Mouse (Mus musculus) CH12.LX (cell line): ENCODE measurements around the gene Dqx1. TPM values are rescaled to one million over a fixed set of nuclear protein-coding genes. Genes with fewer than 3 reads are reported as not detected.

Experiments used
- DNase-seq: peaks from one replicate; pipeline ENCODE4 v3.0.0-alpha.2; 2013; ENCODE audit errors: extremely low read depth
- H3K27ac ChIP-seq: 2 replicates; pipeline ENCODE4 v1.5.1; 2012; ENCODE audit warnings: low read depth, mild to moderate bottlenecking, control low read depth, moderate library complexity; ENCODE audit not compliant: insufficient read depth
- H3K27me3 ChIP-seq: replicated peaks from 2 replicates; pipeline ENCODE3; 2012; ENCODE audit warnings: inconsistent platforms
- H3K36me3 ChIP-seq, 2 experiments: replicated peaks in 1 of 2; 2 replicates each; pipeline versions ENCODE3 to v1.6.1; 2012; ENCODE audit warnings: inconsistent platforms in 1 of 2, low read length in 1 of 2, mild to moderate bottlenecking in 1 of 2, mixed read lengths in 1 of 2, moderate library complexity in 1 of 2; ENCODE audit not compliant: control insufficient read depth in 1 of 2, insufficient read depth in 1 of 2
- H3K4me1 ChIP-seq, 2 experiments: 2 replicates each; pipeline ENCODE4 v1.6.1; 2012; ENCODE audit warnings: inconsistent platforms in 1 of 2, moderate library complexity in 1 of 2; ENCODE audit not compliant: insufficient read depth in 2 of 2, control insufficient read depth in 1 of 2
- H3K4me2 ChIP-seq: 2 replicates; pipeline ENCODE4 v1.6.1; 2012; ENCODE audit warnings: low read depth, mild to moderate bottlenecking, control low read depth; ENCODE audit not compliant: poor library complexity, insufficient read depth, severe bottlenecking
- H3K4me3 ChIP-seq, 3 experiments: fragments of 150-350 bp in 1 of 3; sonication (generic) in 1 of 3; replicated peaks in 1 of 3; 2 replicates each; pipeline versions ENCODE3 to v1.5.1; 2011 to 2012; ENCODE audit warnings: low read depth in 2 of 3, low read length in 2 of 3, mild to moderate bottlenecking in 2 of 3, moderate library complexity in 2 of 3, control low read depth in 1 of 3, improper control_type of control experiment in 1 of 3, inconsistent platforms in 1 of 3, mixed read lengths in 1 of 3; ENCODE audit not compliant: poor library complexity in 1 of 3
- H3K79me2 ChIP-seq: replicated peaks from 2 replicates; pipeline ENCODE4 v1.6.1; 2012; ENCODE audit warnings: mild to moderate bottlenecking, moderate library complexity; ENCODE audit not compliant: control insufficient read depth, poor library complexity, insufficient read depth, severe bottlenecking; ENCODE audit errors: extremely low read depth
- H3K9ac ChIP-seq: 2 replicates; pipeline ENCODE4 v1.6.1; 2012; ENCODE audit warnings: low read depth, mild to moderate bottlenecking, control low read depth, moderate library complexity; ENCODE audit not compliant: insufficient read depth
- H3K9me3 ChIP-seq: replicated peaks from 2 replicates; pipeline ENCODE3; 2012; ENCODE audit warnings: low read length, inconsistent platforms, mixed read lengths
- CHD1 ChIP-seq: IDR thresholded peaks from 2 replicates; pipeline ENCODE4 v1.6.1; 2012; ENCODE audit warnings: low read depth, low read length, improper control_type of control experiment, inconsistent platforms
- CHD2 ChIP-seq: IDR thresholded peaks from 2 replicates; pipeline ENCODE4 v1.6.1; 2011; ENCODE audit warnings: low read length, improper control_type of control experiment
- CTCF ChIP-seq, 2 experiments: IDR thresholded peaks in 1 of 2; conservative IDR thresholded peaks in 1 of 2; 2 replicates each; pipeline ENCODE4 v1.5.1; 2011 to 2012; ENCODE audit warnings: low read depth in 2 of 2, low read length in 2 of 2, improper control_type of control experiment in 1 of 2, inconsistent platforms in 1 of 2, mild to moderate bottlenecking in 1 of 2, moderate library complexity in 1 of 2
- E2F4 ChIP-seq: IDR thresholded peaks from 2 replicates; pipeline ENCODE4 v1.6.1; 2011; ENCODE audit warnings: low read depth, low read length, improper control_type of control experiment; ENCODE audit not compliant: insufficient replicate concordance
- ELF1 ChIP-seq: IDR thresholded peaks from 2 replicates; pipeline ENCODE4 v1.6.1; 2014; ENCODE audit warnings: low read depth, mild to moderate bottlenecking, inconsistent platforms, low read length, improper control_type of control experiment
- ETS1 ChIP-seq: conservative IDR thresholded peaks from 2 replicates; pipeline ENCODE4 v1.6.1; 2012; ENCODE audit warnings: low read depth, mild to moderate bottlenecking, inconsistent platforms, low read length, improper control_type of control experiment, moderate library complexity
- HCFC1 ChIP-seq: IDR thresholded peaks from 2 replicates; pipeline ENCODE4 v1.6.1; 2012; ENCODE audit warnings: low read depth, mild to moderate bottlenecking, inconsistent platforms, low read length, improper control_type of control experiment
- IRF4 ChIP-seq: IDR thresholded peaks from 2 replicates; pipeline ENCODE4 v1.6.1; 2014; ENCODE audit warnings: low read depth, mild to moderate bottlenecking, inconsistent platforms, low read length, improper control_type of control experiment
- MAX ChIP-seq: IDR thresholded peaks from 2 replicates; pipeline ENCODE4 v1.6.1; 2011; ENCODE audit warnings: low read length, improper control_type of control experiment
- MAZ ChIP-seq: IDR thresholded peaks from 2 replicates; pipeline ENCODE4 v1.6.1; 2012; ENCODE audit warnings: low read depth, mild to moderate bottlenecking, inconsistent platforms, low read length, improper control_type of control experiment, moderate library complexity
- MEF2A ChIP-seq: IDR thresholded peaks from 2 replicates; pipeline ENCODE4 v1.6.1; 2014; ENCODE audit warnings: low read depth, mild to moderate bottlenecking, inconsistent platforms, low read length, improper control_type of control experiment, borderline replicate concordance
- MXI1 ChIP-seq: IDR thresholded peaks from 2 replicates; pipeline ENCODE4 v1.6.1; 2011; ENCODE audit warnings: mild to moderate bottlenecking, low read depth, low read length, improper control_type of control experiment
- MYC ChIP-seq: IDR thresholded peaks from 2 replicates; pipeline ENCODE4 v1.6.1; 2011; ENCODE audit warnings: low read depth, mild to moderate bottlenecking, improper control_type of control experiment, low read length
- NRF1 ChIP-seq: IDR thresholded peaks from 2 replicates; pipeline ENCODE4 v1.6.1; 2014; ENCODE audit warnings: low read depth, mild to moderate bottlenecking, inconsistent platforms, low read length, improper control_type of control experiment, moderate library complexity
- PAX5 ChIP-seq: IDR thresholded peaks from 2 replicates; pipeline ENCODE4 v1.6.1; 2012; ENCODE audit warnings: low read length, inconsistent platforms, mixed read lengths
- POLR2A ChIP-seq: IDR thresholded peaks from 2 replicates; pipeline ENCODE4 v1.6.1; 2011; ENCODE audit warnings: low read depth, mild to moderate bottlenecking, improper control_type of control experiment, low read length
- POLR2AphosphoS2 ChIP-seq: IDR thresholded peaks from 2 replicates; pipeline ENCODE4 v1.6.1; 2011; ENCODE audit warnings: low read depth, low read length, improper control_type of control experiment
- RAD21 ChIP-seq: IDR thresholded peaks from 2 replicates; pipeline ENCODE4 v1.6.1; 2011; ENCODE audit warnings: low read depth, mild to moderate bottlenecking, low read length, improper control_type of control experiment, moderate library complexity
- SIN3A ChIP-seq: IDR thresholded peaks from 2 replicates; pipeline ENCODE4 v1.6.1; 2012; ENCODE audit warnings: low read length, improper control_type of control experiment, inconsistent platforms
- SMC3 ChIP-seq: IDR thresholded peaks from 2 replicates; pipeline ENCODE4 v1.6.1; 2011; ENCODE audit warnings: low read depth, low read length, improper control_type of control experiment
- TBP ChIP-seq: conservative IDR thresholded peaks from 2 replicates; pipeline ENCODE4 v1.6.1; 2011; ENCODE audit warnings: low read depth, low read length, improper control_type of control experiment
- TCF12 ChIP-seq: IDR thresholded peaks from 2 replicates; pipeline ENCODE4 v1.6.1; 2014; ENCODE audit warnings: low read depth, mild to moderate bottlenecking, inconsistent platforms, low read length, improper control_type of control experiment
- USF1 ChIP-seq: IDR thresholded peaks from 2 replicates; pipeline ENCODE4 v1.6.1; 2014; ENCODE audit warnings: low read depth, mild to moderate bottlenecking, inconsistent platforms, low read length, improper control_type of control experiment
- ZMIZ1 ChIP-seq: IDR thresholded peaks from 2 replicates; pipeline ENCODE4 v1.6.1; 2012; ENCODE audit warnings: low read depth, mild to moderate bottlenecking, inconsistent platforms, low read length, improper control_type of control experiment
- dilution Hi-C: fragments of 300-500 bp; cut with MboI; formaldehyde crosslinking; loops from 2 replicates; pipeline ENCODE4 v1.14.3; 2020; ENCODE audit warnings: low sequenced_read_pairs; ENCODE audit not compliant: extremely low pct_unique_long_range_greater_than_20kb, extremely low pct_ligation_motif_present
- in situ Hi-C: fragments of 300-500 bp; cut with MboI; formaldehyde crosslinking; loops from 3 replicates; pipeline ENCODE4 v1.14.3; 2019; ENCODE audit warnings: low sequenced_read_pairs, low pct_ligation_motif_present, low pct_unique_long_range_greater_than_20kb, mixed read lengths
- polyA plus RNA-seq: library from polyadenylated mRNA; unstranded; fragments of >175 nt; gene quantifications from 2 replicates; pipeline ENCODE4 v1.2.1, GENCODE M21; 2012; ENCODE audit warnings: low read depth; ENCODE audit not compliant: insufficient read length
- total RNA-seq, 2 experiments: library from RNA; depleted of rRNA; stranded (reverse); fragments of 300-350 nt in 1 of 2; fragments of >200 nt in 1 of 2; gene quantifications; 2 replicates each; pipeline ENCODE4 v1.2.3; 2012 to 2014

The Dqx1 gene
- total and polyA plus RNA-seq, 3 experiments: 1.3 to 2.9 (median 2.2) TPM

- TF ChIP-seq ELF1 (0 out of 2 replicates have a peak, but pooled peaks have one; percentile 20), SIN3A (no peak), E2F4 (no peak), MAZ (no peak), IRF4 (peak; percentile 53; the same call in 1 of the 2 replicates), NRF1 (no peak)
Measured at GRCm38 (mm10) chr6:83044742-83045141, 12.9 kb upstream of the Dqx1 start (continued).

- peaks cover 16 to 30% of the 10 kb centered on the region in 2 experiments for H3K36me3 ChIP-seq
- peaks cover 3% of the 10 kb centered on the region for H3K9me3 ChIP-seq
- H3K9ac ChIP-seq: no peak overlapping the region
- H3K4me2 ChIP-seq: no peak overlapping the region
- peaks cover 17% of the 10 kb centered on the region for H3K79me2 ChIP-seq
- H3K4me3 ChIP-seq: no peak overlapping the region
- TF ChIP-seq POLR2AphosphoS2 (peak; percentile 81; the same call in 1 of the 2 replicates), MEF2A (no peak)
- TF ChIP-seq, all 38 proteins: peak for 1
- DNase-seq: no peak
- dilution Hi-C loops (no loop called here), in situ Hi-C loops (no loop called here)
- Histone ChIP-seq H3K27ac (no peak overlapping the region), H3K27me3 (no peaks in the 10 kb centered on the region), H3K4me1 (peaks cover 7 to 53% of the 10 kb centered on the region in 2 experiments)
Measured at GRCm38 (mm10) chr6:83049367-83049766, 8.3 kb upstream of the Dqx1 start.

- H3K4me3 ChIP-seq: peak overlapping the region; percentile 88 to 96 (median 89)
- no peaks in the 10 kb centered on the region for H3K9me3 ChIP-seq
- peaks cover 8 to 52% of the 10 kb centered on the region in 2 experiments for H3K4me1 ChIP-seq
- peak overlapping the region; percentile 91 for H3K9ac ChIP-seq
- no peaks in the 10 kb centered on the region for H3K27me3 ChIP-seq
- TF ChIP-seq PAX5: no peak
- TF ChIP-seq POLR2A: no peak
- no peak for TF ChIP-seq NRF1
- TF ChIP-seq TBP: 0 out of 2 replicates have a peak, but pooled peaks have one; percentile 19
- 0 out of 2 replicates have a peak, but pooled peaks have one; percentile 9 for TF ChIP-seq HCFC1
- TF ChIP-seq RAD21: no peak
- TF ChIP-seq CTCF (conservative IDR thresholded peaks at IDR 0.05 in 1 of 2, IDR thresholded peaks at IDR 0.05 in 1 of 2; ENCODE audit: low read depth in 2 of 2, low read length in 2 of 2): no peak
- 0 out of 2 replicates have a peak, but pooled peaks have one; percentile 1 for TF ChIP-seq SMC3
- peak; percentile 87 for TF ChIP-seq MXI1
- TF ChIP-seq CHD1: 0 out of 2 replicates have a peak, but pooled peaks have one; percentile 80
- TF ChIP-seq MYC: peak; percentile 86
- 0 out of 2 replicates have a peak, but pooled peaks have one; percentile 7 for TF ChIP-seq USF1
- TF ChIP-seq MAX: peak; percentile 88
- TF ChIP-seq CHD2: no peak
- 0 out of 2 replicates have a peak, but pooled peaks have one; percentile 22 for TF ChIP-seq ELF1
- TF ChIP-seq ZMIZ1: no peak
- TF ChIP-seq TCF12: 0 out of 2 replicates have a peak, but pooled peaks have one; percentile 46
- TF ChIP-seq ETS1: 0 out of 2 replicates have a peak, but pooled peaks have one; percentile 12
- peak overlapping the region; percentile 80 for H3K4me2 ChIP-seq
- H3K27ac ChIP-seq: peak overlapping the region; percentile 49
- H3K79me2 ChIP-seq: peaks cover 38% of the 10 kb centered on the region
- dilution Hi-C loops: no loop called here
- H3K36me3 ChIP-seq: peaks cover 36 to 59% of the 10 kb centered on the region in 2 experiments
- peak; percentile 70 for DNase-seq
- in situ Hi-C loops: no loop called here
Measured at GRCm38 (mm10) chr6:83053136-83053960, 4.3 kb upstream of the Dqx1 start.
